Mouse (Mus musculus): Measurements from ENCODE around the gene Qser1.

- TF ChIP-seq ETS1 (IDR thresholded peaks at IDR 0.05; ENCODE audit: low read depth, low read length) = no peak
- no peak for TF ChIP-seq MAX (IDR thresholded peaks at IDR 0.05; ENCODE audit: low read length)
These were observed 102.3 kb downstream of the Qser1 start for GRCm38 (mm10) chr2:104714254-104714691.
